Mouse (Mus musculus) layer of hippocampus, adult 2 months (tissue): ENCODE measurements around the gene Dnah12. TPM values are rescaled to one million over a fixed set of nuclear protein-coding genes. Genes with fewer than 3 reads are reported as not detected.

Experiments
- DNase-seq, 2 experiments: peaks; one replicate each; pipeline ENCODE4 v3.0.0; 2022; ENCODE audit warnings: low spot score in 2 of 2
- H3K27ac ChIP-seq: fragments of 200-600 bp; 2 replicates; pipeline ENCODE4 v1.8.1; 2022
- H3K4me3 ChIP-seq: fragments of 200-600 bp; 2 replicates; pipeline ENCODE4 v1.8.1; 2022; ENCODE audit warnings: mild to moderate bottlenecking
- CTCF ChIP-seq: fragments of 200-600 bp; conservative IDR thresholded peaks from 2 replicates; pipeline ENCODE4 v1.8.1; 2022; ENCODE audit warnings: antibody characterized with exemption, mild to moderate bottlenecking, moderate library complexity
- microRNA-seq, 2 experiments: library from miRNA; unstranded; fragments of <30 nt; microRNA quantifications; one replicate each; pipeline ENCODE4 v1.2.0; 2021
- total RNA-seq, 2 experiments: library from RNA; stranded (reverse); gene quantifications; 2 replicates each; pipeline ENCODE4 v1.2.3; 2021

Gene Dnah12
- total RNA-seq, 2 experiments from 2014 or later, result 0.20 to 0.87 TPM

DNA sequence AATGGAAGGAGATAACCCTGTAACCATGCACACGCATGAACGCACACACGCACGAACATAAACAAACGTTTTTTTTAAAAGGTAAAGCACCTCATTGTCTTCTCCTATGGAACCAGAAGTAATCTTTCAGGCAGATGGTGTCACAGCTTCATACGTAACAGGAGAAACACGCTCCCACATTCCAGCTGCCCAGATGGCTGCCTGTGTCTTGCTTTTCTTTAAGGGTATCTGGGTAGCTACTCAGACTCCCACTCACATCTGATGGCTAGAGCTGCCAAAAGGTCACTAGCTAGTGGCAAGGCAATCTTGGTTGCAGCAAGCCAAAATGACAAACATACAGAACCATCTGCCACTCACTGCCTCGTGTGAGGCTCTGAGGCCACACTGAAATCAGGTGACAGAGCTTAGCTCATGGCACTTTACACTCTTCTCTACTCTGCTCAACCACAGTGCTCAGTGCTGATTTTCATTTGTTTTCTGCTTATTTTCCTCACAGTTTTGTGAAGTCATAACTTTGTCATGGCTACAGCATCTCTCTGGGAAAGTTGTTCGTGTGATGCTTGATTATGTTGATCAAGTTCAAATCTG lies 220.7 kb downstream of the Dnah12 start:
- H3K4me3 ChIP-seq, result no peak overlapping the region
- DNase-seq, result peak; percentile 12 to 31
- peak overlapping the region; percentile 23; the same call in 1 of the 2 replicates for H3K27ac ChIP-seq
- no peak for TF ChIP-seq CTCF

GRCm38 (mm10) chr14:26919310-26919709 lies 226.2 kb downstream of the Dnah12 start:
- Histone ChIP-seq H3K4me3 (no peak overlapping the region), H3K27ac (no peak overlapping the region)
- no peak for DNase-seq
- TF ChIP-seq CTCF, result no peak

GRCm38 (mm10) chr14:26923702-26924421 lies 230.8 kb downstream of the Dnah12 start:
- DNase-seq, result no peak
- no peak for TF ChIP-seq CTCF
- Histone ChIP-seq H3K4me3 (no peak overlapping the region), H3K27ac (no peak overlapping the region)

DNA sequence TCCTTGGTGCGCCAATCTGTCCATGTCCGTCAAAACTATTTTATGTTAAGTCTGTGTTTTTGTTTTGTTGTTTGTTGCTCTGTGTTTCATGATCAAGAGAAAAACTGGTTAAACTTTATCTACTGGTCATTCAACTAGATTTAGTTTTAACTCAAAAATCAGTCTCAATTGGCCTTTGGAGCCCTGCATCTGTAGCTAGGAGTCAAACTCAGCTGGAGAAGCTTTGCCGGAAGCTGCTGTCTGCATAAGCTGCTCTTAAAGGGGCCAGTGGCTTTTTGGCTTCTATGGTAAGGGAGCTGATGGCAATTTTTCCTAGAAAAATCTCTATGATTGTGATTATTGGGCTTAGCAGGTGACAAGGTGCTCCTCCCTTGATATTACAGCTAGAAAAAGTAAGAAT lies 241.8 kb downstream of the Dnah12 start:
- TF ChIP-seq CTCF, result no peak
- DNase-seq, result no peak
- no peak overlapping the region for H3K27ac ChIP-seq
- H3K4me3 ChIP-seq, result no peak overlapping the region

DNA sequence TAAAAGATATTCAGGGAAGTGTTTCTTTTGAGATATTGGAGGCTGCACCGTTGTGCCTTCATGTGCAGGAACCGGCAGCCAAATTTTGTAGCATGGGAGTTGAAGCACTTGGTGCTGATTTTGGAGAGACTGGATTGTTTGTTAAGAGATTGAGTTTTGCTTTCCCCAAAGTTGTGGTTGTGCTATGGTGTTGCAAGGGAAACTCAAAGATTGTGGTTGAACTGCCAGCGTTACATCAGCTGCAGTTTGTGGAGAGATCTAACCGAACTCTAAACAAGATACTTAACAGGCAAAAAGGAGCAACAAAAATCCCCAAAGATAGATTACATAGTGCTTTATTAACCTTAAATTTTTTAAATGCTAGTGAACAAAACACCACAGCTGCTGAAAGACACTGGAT lies 242.5 kb downstream of the Dnah12 start:
- no peak for TF ChIP-seq CTCF
- H3K4me3 ChIP-seq, result no peak overlapping the region
- H3K27ac ChIP-seq, result no peak overlapping the region
- no peak for DNase-seq

Small RNA genes within 50 kb of the gene (microRNA-seq; reads per million reads assigned to microRNA genes)
- 0.32 to 1.3 reads per million in 2 experiments for gene Mir7672

Other genes starting within 250 kb of the Dnah12 start
- gene Slmap, start 158.3 kb upstream of the Dnah12 start, total RNA-seq, result 100 to 1,000 TPM; 102 to 104 TPM
- 10 to 100 TPM; 24.0 to 26.3 TPM for gene Dennd6a, start 119.4 kb upstream of the Dnah12 start, total RNA-seq
- 100 to 1,000 TPM; 109 to 115 TPM for gene Arf4, start 55.2 kb upstream of the Dnah12 start, total RNA-seq
- 1 to 10 TPM; 7.8 to 8.5 TPM for gene Pde12, start 23.4 kb upstream of the Dnah12 start, total RNA-seq
- gene Asb14, start 201.3 kb downstream of the Dnah12 start, total RNA-seq, result not detected